Mouse (Mus musculus): ENCODE measurements around the gene Tmem38a. TPM values are rescaled to one million over a fixed set of nuclear protein-coding genes. Genes with fewer than 3 reads are reported as not detected.
A peak's percentile ranks its signal among the peaks of the same experiment; 100 is the strongest.

Tmem38a gene
- total RNA-seq, 2 experiments from 2014 or later = 1,177 to 1,186 TPM

DNA sequence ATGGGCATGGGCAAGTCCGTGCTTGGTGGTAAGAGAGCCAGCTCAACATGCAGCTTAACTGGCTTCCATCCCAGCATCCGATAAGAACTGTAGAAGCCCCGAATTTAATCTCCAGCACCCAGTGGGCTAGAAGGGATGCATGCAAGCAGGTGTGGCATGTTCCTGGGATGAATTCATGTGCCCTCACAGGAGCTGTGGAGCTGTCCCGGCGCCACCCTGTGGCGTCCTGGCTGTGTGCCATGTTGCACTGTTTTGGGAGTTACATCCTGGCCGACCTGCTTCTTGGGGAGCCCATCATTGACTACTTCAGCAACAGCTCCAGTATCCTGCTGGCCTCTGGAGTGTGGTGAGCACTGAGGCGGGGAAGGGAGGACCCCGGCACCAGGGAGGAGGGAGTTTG is 7.5 kb downstream of the Tmem38a start:
- no peak for DNase-seq

DNA sequence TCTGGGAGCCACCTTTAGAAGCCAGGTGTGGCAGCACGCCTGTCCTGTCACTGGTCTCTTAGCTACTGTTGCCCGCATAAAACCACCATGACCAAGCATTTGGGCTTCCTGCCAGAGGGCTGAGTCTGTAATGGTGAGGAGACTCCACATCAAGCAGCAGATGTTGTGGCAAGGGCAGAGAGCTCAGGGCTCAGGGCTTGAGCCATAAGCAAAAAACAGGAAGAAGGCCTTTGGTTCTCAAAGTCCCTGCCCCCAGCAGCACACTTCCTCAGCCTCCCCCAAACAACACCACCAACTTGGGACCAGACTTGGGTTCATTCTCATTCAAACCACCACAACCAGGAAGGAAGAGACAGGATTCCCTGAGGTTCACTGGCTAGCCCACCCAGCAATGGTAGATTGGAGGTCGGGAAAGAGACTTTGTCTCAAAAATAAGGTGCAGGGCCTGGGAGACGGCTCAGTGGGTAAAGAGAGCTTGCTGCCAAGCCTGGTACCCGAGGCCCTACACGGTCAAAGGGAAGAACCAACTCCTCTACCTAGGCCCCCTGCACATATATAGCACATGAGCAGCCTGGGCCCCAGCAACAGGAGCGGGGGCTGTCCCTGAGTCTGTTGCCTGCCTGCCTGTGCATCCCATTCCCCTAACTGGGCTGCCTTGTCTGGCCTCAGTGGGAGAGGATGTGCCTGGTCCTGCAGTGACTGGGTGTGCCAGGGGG is 11.4 kb downstream of the Tmem38a start:
- peak in 1 of 2 experiments; percentile 71 for DNase-seq

More for the DNA sequence above, 7.5 kb downstream of the Tmem38a start:
- intact Hi-C loops (cut with DNase I) = no loop called here

DNA sequence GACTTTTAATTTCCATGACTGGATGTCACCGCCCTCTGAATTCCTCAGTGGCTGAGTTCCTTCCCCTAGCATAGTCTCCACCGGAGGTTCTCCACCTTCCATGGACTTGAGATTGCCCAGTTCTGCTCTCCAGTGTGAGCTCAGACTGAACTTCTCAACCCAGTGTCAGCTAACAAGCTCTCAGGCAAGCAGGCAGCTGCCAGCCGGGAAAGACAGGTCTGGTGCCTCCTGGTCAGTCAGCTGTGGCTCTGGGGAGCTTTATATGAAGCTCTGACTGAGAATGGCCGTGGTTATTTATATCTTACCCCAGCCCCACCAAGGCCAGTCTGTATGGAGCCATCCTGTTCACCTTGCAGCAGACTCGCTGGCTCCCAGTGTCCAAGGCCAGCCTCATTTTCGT is 12.5 kb downstream of the Tmem38a start:
- intact Hi-C loops (cut with DNase I) = no loop called here
- no peak for DNase-seq

More for the DNA sequence above, 11.4 kb downstream of the Tmem38a start:
- intact Hi-C loops (cut with DNase I) = no loop called here

DNA sequence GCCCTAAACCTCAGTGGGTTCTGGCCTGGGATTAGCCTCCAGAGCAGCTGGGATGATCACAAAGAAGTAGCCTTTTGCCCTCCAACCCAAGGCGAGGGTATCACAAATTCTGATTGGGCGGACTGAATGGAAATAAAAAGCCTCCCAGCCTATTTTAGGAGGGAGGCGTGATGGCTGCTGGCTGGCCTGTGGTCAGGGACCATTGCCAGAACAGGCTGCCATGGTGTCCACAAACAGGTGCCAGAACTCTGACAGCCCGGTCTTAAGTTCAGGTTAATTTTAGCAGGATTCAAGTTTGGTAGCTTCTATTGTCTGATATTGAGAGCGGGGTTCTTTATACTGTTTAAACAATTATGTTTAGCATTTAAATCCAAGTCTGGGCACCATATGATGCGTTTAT is 16.0 kb downstream of the Tmem38a start:
- peak in 1 of 2 experiments; percentile 66 for DNase-seq
- intact Hi-C loops (cut with DNase I) = no loop called here

GRCm38 (mm10) chr8:72588865-72589264 is 17.0 kb downstream of the Tmem38a start:
- intact Hi-C loops (cut with DNase I) = no loop called here
- DNase-seq = no peak

GRCm38 (mm10) chr8:72589286-72589685 is 17.4 kb downstream of the Tmem38a start:
- DNase-seq = peak in 1 of 2 experiments; percentile 62
- intact Hi-C loops (cut with DNase I) = no loop called here

DNA sequence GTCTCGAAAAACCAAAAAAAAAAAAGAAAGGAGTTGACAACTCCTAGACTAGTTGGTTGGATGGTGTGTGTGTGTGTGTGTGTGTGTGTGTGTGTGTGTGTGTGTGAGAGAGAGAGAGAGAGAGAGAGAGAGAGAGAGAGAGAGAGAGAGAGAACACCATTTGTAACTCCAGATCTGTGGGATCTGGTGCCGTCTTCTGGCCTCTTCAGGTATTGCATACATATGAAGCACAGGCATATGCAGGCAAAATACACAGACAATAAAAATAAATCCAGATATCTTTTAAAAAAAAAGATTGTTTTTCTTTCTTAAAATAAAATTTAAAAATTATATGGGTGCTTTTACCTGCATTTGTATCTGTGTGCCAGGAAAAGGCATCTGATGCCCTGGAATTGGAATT is 18.3 kb downstream of the Tmem38a start:
- intact Hi-C loops (cut with DNase I) = no loop called here
- DNase-seq = peak in 1 of 2 experiments; percentile 24

Small RNA genes within 50 kb of the gene (microRNA-seq; reads per million reads assigned to microRNA genes)
- 0 reads per million in 2 experiments for gene Gm28019

Other genes starting within 250 kb of the Tmem38a start
- gene Eps15l1, start 150.6 kb upstream of the Tmem38a start, total RNA-seq (2021) = 10 to 100 TPM; 23.2 to 24.6 TPM
- 1 to 10 TPM; 2.9 to 3.3 TPM for gene Calr3, start 128.2 kb upstream of the Tmem38a start, total RNA-seq (2021)
- gene 1700030K09Rik, start 128.2 kb upstream of the Tmem38a start, total RNA-seq (2021) = 1 to 10 TPM; 2.7 to 3.4 TPM
- gene Cherp, start 96.8 kb upstream of the Tmem38a start, total RNA-seq (2021) = 10 to 100 TPM; 19.9 to 24.8 TPM
- 10 to 100 TPM; 39.4 to 43.2 TPM for gene Slc35e1, start 79.4 kb upstream of the Tmem38a start, total RNA-seq (2021)
- 1 to 10 TPM; 8.2 to 8.3 TPM for gene Med26, start 23.8 kb upstream of the Tmem38a start, total RNA-seq (2021)
- 10 to 100 TPM; 61.7 to 70.9 TPM for gene Smim7, start 967 bp upstream of the Tmem38a start, total RNA-seq (2021)
- under 1 TPM; 0.41 to 0.54 TPM for gene Nwd1, start 74.7 kb downstream of the Tmem38a start, total RNA-seq (2021)
- gene Sin3b, start 151.2 kb downstream of the Tmem38a start, total RNA-seq (2021) = 10 to 100 TPM; 32.5 to 33.0 TPM
- 1 to 10 TPM in 1 of 2 experiments, under 1 TPM in 1; 0.99 to 1.3 TPM for gene F2rl3, start 189.8 kb downstream of the Tmem38a start, total RNA-seq (2021)

All from gastrocnemius, postnatal 36 days (tissue).